Mouse (Mus musculus) right cerebral cortex, postnatal 36 days (tissue): ENCODE data around the gene Pop5.

ENCODE experiments used
- DNase-seq, 2 experiments: peaks; one replicate each; pipeline ENCODE4 v3.0.0; 2022; ENCODE audit warnings: low spot score in 2 of 2, mixed read lengths in 1 of 2

Gene Pop5

DNA sequence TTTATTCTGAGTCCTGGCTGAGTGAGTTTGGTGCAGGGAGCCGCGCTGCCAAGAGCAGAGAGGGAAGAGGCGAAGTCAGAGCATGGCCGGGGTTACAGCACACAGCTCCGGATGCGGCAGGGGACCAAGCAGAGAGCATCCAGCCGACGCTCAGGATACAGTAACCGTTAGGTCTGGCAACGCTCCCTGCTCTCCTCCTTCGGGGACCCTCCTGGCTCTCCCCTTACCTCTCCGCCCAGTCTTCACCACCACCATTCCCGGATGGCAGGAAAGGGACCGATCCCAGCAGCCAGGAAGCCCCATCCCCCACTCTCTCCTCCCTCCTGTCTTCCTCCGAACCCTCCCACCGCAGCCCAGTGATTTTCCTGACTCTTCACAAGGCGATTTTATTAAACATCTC lies 20.8 kb upstream of the Pop5 start:
- peak in 1 of 2 experiments; percentile 79 for DNase-seq

DNA sequence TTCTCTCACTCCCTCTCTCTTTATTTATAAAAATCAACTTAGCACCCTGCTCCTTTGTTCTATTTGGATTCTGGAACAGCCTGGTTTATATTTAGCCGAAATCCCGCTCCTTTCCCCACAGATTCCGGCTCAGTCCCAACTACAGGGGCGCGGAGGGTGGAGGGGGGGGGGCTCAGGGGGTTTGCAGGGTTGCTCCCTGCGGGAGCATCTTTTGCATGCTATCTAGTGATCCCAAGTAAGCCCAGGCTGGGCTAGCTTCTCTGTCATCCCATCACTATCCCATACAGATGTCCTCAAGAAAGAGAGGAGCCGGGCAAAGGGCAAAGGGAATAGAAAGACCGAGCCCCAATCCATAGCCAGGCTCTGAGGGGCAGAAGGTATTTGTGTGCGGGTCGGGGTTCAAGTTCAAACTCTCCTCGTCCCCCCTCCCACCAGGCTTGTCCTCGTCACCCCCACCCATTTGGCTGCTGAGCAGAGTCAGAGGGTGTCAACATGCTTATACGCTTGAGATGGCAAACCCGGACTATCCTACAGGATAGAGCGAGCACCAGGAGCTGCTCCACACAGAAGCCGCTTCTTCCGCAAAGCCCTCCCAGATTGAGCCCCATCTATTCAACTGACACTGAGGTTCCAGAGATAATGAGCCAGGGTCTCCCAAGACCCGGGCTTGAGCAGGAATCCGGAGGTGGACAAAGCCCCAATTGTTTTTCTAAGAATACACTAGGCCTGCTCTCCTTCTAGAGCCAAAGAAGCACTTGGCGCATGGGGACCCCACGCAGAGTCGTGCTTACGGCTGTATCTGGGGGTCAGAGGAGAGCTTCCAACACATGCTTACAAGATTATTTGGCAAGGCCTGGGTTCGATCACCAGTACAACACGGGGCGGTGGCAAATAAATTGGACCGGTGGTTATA lies 20.1 kb upstream of the Pop5 start:
- DNase-seq = no peak

DNA sequence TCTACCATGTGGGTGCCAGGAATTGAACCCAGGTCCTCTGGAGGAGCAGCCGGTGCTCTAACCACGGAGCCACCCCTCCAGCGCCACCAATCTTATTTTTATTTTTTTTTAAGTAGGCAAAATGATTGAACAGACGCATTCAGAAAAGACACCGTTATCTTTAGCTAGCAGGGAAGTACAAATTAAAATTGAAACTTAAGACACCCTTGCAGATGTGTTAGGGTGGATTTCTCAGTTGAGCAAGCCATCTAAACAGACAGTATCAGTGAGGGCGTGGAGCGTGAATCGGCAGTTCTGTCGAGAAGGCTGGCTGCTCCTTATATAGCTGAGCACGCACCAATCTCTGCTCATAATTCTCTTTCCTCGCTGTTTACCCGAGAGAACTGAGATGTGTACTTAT lies 17.6 kb upstream of the Pop5 start:
- DNase-seq = peak; percentile 18 to 62

DNA sequence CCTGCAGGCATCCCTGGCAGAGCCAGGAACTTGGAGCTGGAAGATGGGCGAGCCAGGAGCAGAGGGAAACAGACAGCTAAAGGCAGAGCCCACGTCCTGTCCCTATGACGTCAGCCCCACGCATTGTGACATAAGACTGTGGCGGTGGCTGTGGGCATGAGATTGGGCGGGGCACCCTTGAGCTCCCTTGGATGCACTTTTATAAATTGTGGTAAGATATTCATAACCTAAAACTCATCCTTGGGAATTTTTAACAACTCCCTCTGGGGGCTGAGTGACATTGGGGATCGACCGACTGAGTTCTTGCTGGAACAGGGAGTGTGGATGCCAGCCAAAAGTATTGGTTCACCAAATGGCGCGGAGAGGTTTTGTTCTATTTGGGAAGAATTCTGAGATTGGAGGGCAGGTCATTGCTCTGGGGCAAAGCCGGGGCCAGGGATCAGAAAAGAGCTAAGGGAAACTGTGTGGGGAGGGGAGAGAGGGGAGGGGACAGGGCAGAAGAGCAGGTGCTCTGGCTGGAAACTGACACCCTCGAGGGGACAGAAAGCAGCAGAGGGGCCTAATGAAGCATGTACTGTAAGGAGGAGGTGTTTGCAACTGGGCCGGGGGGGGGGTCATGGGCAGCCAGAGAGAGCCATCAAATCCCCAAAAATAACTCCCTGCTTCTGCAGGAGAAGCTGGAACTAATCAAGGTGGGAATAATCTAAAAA lies 14.6 kb upstream of the Pop5 start:
- DNase-seq = peak; percentile 40 to 83

DNA sequence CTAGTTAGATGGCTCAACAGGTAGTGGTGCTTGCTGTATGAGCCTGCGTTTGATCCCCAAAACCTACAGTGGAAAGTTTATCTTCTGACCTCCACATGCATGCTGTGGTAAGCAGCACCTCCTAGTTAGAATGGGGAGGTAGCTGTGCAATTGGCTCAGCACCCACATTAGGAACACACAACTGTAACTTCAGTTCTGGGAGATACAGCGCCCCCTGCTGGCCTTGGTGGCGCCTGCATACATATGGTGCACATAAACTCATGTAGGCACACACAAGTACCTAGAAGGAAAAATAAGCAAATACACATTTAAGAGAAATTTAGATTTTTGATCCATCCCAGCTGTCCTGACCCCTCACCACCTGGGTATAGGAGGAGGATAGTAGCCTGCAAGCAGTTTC lies 13.2 kb upstream of the Pop5 start:
- no peak for DNase-seq

DNA sequence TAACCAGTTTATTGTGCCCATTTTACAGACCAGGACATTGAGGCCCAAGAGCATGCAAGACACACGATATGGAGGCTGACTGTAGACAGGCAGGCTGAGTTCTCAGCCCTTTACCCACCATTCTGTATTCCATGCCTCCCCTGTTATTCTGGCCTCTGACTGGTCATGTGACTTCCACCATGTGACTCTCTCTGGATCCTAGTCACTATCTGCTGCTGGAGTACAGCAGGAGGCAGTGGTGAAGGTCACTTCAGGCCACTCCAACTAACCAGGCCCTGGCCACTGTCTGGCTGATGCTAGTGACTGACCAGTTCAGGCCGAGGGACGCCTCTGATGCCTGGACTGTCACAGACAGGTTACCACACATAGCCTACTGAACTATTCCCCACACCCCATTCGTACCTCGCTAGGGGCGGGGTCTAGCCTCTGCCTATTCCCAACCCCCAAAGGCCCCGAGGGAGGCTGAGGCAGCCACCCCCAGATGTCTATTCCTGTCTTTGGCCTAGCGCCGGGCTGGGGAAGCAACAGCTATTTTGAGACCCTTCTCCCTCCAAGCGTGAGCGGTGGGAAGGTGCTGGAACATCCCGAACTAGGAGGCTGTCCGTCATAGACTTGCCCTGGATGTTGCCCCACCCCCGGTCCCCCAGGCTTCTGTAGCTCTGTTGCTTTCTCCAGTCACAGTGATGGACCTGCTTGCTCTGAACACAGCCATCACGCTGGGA lies 4.6 kb upstream of the Pop5 start:
- DNase-seq = peak; percentile 69 to 89

DNA sequence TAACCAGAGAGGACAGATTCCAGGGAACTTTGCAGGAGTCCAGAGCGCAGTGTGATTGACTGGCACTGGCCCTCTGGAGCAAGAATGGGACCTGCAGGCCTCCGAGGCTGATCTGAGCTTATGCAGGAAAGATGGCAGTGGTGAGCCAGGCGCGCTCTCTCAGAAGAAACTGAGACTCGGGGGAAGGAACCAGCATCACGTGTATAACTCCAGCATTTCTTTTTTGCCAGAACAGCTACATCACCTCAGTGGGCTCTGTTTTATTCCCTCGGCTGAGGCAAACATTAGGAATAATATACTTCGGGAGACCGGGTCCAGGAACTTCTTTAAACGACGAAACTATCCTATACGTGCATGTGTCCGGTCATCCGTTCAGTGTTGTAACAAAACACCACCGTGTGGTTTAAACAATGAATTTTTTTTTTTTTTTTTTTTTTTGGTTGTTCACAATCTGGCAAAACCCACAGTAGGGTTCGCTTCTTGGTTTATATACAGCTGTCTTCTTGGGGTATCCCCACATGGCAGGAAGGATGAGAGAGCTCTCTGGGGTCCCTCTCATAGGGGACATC lies 4.0 kb upstream of the Pop5 start:
- no peak for DNase-seq

DNA sequence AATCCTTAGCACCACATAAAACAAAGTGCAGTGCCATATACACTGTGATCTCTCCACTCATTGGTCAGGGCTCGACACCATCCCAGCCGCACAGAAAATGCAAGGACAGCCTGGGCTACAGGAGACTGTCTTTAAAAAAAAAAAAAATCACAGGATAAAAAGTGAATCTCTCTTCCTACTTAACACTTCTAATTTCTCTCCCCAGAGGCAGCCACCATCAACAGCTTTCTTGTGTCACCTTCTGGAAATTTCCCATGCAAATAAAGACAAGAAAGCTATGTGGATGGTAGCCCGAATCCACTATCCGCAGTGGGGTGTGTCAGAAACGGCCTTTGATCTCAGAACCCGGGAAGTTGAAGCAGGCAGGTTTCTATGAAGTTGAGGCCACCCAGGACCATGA lies 3.1 kb upstream of the Pop5 start:
- no peak for DNase-seq

DNA sequence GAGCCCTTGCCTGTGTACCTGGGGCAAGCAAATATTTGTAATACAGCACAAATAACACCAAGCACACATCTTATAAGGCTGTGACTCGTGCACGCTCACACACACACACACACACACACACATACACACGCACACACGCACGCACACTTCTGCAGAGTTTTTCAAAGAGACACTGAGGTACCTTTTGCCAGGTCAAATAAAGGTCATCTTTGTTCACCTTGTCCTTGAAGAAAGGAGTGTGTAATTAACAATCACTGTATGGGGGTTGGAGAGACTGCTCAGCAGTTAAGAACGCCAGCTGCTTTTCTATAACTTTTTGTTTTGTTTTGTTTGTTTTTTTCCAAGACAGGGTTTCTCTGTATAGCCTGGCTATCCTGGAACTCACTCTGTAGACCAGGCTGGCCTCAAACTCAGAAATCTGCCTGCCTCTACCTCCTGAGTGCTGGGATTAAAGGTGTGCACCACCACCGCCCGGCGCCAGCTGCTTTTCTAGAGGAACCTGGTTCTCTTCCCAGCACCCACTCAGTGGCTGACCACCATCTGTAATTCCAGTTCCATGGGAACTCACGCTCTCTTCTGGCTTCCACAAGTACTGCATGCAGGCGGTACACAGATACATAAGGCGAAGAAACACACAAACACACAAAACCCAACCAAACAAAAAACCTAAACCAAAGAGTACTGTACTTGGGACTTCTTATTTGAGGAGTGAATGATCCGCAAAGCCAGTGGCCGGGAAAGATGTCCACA lies 2.4 kb upstream of the Pop5 start:
- no peak for DNase-seq

DNA sequence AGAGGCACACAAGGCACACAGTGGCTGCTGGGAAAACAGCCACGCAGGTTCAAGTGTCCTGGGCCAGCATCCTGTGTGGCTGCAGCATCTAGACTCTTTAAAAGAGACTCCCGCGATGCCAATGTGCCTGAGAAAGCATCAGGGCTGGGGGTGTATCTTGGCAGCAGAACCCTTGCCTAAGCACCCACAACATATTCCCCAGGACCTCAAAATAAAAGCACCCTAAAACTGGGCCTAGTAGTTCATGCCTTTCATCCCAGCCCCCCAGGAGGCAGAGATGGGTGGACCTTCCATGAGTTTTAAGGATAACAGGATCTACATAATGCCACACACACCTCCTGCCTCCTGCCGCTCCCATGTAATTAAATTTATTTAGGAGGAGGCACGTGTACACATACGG lies 1.1 kb upstream of the Pop5 start:
- peak; percentile 18 to 62 for DNase-seq

DNA sequence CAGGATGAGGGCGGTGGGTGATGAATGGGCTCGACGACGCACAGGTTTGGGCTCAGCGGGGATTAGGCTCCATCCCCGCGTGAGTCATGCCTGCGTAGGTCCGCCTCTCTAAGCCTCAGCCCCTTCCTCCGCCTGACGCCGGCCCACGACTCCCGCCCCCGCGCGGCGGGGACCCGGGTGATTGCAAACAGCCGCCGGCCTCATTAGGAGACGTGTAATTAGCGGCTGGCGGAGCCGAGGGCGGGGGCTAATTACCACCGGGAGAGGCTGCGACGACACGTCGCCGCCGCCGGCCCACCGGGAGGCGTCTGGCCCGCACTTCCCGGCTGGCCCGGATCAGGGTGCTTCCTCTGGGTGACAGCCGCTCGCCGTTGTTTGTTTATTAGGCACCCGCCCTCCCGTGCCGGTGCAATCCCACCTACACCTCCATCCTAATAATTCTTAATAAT lies 289 bp upstream of the Pop5 start:
- DNase-seq = peak; percentile 74 to 78

DNA sequence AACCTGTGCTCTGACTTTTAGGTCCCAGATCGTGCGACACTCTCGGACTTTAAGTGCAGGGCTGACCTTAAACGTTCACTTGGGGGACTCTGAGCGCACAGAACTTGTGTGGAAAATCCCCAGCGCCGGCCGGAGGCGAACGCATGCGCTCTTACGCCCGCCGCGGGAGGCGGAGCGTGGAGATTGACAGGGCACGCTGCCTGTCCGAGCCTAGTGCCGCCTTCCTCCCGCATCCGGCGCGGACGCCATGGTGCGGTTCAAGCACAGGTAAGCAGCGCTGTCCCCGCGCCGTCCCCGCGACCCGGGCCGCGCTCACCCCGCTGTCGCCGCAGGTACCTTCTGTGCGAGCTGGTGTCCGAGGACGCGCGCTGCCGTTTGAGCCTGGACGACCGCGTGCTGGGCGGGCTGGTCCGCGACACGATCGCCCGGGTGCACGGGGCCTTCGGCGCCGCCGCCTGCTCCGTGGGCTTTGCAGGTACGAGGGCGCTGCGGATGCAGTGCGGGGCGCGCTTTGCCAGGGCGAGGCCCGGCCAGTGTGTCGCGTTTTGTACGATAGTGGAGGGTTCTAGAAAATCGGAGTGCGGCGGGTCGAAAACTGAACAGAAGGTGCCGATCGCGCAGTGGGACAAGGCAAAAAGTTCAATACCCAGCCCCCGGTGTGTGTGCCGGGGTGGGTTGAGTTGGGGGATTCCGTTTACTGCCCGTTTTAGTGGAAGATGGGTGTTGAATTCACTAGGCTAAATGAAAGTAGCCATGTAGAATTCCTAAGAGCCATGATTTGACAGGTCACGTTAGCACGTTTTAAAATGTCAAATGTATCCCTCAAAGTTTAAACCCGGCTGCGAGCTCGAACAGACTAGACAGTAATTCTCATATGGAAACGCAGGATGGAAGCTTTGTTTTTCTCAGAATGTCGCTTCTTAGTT lies 2.4 kb downstream of the Pop5 start:
- DNase-seq = peak; percentile 91

DNA sequence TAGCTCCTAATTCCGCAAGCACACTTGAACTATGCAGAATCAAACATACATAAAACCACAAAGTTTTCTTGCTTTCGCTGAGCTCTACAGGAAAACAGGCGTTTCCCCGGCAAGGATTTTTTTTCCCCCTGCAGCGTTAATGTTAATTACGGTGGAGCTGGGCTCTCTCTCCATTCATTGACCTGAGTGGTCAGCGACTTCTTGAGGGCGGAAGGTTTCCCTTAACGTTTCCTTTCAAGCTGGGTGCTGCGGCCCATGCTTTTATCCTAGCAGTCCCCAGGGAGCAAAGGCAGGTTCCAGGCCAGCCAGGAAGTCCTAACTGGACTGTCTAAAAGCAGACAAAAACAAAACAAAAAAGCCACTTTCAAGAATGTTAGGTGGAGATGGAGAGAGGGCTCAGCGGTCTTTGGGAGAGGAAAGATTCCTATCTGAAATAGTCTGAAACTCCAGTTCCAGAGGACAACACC lies 3.1 kb downstream of the Pop5 start:
- DNase-seq = no peak

DNA sequence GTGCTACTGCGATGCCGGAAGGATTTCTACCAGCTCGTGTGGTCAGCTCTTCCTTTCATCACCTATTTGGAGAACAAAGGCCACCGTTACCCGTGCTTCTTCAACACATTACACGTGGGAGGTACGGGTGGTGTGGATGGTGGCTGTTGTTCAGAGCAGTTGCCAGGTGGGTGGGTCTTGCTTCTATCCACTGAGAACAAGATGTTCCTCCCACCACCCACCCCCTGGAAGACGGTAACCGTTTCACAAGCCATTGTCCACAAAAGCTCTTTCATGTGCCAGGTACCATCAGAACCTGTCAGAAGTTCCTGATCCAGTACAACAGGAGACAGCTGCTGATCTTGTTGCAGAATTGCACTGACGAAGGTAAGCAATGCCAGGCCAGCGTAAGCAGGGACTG lies 4.6 kb downstream of the Pop5 start:
- peak; percentile 48 to 54 for DNase-seq

DNA sequence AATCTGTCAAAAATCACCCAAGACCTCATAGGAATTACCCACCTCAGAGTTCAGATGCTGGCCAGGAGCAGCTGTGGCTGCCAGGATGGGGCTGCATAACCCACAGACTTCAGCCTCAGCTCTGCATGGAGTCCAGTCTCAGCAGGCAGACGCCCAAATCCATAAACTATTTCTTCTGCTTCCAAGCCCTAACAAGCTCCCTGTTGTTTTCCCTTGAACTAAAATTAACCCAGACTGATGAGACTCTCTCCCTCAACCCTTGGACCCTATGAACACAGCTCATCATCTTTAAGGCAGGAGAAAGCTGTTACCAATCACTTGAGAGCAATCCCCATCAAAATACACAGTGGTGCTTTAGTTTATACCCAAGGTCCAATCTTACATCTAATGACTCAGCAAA lies 19.8 kb downstream of the Pop5 start:
- DNase-seq = no peak

DNA sequence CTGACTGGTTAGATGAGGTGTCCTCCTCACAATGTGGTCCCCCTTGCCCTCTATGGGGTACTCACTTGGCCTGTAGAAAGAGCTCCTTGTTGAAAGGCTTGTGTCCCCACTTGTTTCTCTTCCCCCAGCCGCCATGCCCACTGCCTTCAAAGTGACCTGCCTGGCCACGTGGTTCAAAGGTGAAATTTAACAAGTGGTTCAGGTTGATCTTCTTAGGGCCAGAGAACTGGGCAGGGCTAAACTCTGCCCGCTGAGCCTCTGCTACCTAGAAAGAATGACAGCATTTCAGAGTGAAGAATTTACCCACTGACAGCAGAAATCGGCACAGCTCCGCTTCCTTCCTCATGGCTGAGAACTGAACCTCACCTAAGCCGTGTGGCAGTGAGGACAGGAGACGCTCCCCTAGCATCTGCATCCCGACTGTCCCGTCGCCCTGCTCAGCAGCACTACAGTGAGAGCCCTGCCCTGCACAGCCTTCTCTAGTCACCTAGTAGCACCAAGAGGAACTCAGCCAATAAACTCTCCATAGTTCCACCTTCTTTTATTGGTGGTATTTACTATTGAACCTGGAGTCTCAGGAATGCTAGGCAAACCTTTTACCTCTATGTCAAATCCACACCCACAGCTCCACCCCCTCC lies 21.4 kb downstream of the Pop5 start:
- no peak for DNase-seq

DNA sequence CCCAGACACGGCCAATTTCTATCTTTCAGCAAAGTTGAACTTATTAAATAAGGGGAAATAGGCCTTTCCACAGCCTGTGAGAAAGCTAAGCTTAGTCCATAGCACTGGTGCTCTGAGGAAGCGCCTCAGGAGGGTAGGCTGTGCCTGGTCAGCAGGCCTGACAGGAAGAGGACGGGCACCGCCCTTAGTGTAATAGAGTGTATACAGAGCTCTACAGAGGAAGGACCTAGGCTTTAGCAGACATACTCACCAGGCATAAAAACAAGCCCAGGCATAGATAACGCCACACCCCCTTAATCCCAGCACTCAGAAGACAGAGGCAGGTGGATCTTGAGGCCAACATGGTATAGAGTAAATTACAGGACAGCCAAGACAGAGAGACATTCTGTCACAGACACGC lies 24.7 kb downstream of the Pop5 start:
- DNase-seq = no peak

DNA sequence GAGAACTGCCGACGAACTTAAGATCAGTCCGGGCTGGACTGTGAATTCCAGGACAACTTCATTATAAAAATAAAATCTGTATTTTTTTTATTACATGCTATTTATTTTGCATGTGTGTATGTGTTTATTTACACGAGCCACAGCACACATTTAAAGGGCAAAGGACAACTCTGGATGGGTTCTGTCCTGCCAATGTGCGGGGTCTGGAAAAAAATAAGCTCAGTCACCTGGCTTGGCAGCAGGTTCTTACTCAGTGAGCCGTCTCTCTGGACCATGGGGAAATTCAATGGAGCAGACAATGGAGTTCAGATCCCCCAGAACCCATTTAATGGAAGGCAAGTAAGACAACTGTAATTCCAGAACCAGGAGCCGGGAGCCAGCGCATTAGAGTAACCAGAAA lies 25.5 kb downstream of the Pop5 start:
- DNase-seq = no peak

DNA sequence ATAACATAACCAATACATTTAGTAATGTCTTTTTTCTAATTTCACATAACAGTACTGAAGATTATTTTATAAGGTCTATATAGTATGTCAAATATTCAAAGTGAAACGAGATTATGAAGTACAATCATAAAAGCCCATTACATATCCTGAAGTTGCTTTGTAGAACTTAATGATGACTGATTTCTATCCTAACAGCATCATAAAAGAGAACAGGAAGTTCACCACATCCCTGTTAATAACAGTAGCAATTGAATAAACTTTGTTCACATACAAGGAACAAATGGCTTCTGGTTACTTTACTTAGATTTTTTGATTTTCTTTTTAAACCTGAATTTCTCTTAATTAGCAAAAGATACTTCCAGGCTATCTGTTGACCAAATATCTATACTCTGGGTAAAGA lies 26.2 kb downstream of the Pop5 start:
- no peak for DNase-seq
